Mouse (Mus musculus): ENCODE data around the gene Pqlc3.

DNA sequence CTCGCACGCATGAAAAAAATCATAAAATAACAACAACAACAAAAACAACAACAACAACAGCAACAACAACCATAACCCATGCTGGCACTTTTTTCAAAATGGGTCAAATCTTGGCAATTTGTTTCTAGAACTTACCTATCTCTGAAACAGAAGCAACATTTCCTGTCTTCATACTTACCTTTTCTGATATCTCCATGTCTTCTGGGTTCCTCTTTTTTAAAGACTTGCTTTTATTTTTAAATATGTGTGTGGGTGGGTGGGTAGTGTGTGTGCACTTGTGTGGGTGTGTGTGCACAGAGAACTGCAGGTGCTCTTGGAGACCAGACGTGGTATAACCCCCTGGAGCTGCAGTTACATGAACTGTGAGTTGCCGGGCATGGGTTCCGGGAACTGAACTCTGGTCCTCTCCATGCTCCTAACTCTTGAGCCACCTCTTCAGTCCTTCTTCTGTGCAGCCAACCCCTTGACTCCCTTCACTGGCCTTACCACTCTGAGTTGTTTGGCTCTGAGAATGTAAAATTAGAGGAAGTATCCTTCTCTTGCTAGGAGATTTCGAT is 24.4 kb upstream of the Pqlc3 start:
- no peak for TF ChIP-seq GATA1 (IDR thresholded peaks at IDR 0.05; ENCODE audit: low read length)
- no peak for TF ChIP-seq TAL1 (IDR thresholded peaks at IDR 0.05; ENCODE audit: low read length)

Measured in erythroblast, embryonic 14.5 days (primary cell).